Comparison of ENCODE assay signal across 18 mouse cellular contexts in genomic region chr9:70959866-70960265, GRCm38 (mm10). TPM values are rescaled to one million over a fixed set of nuclear protein-coding genes. Genes with fewer than 3 reads are reported as not detected.
DNase-seq lines count a peak whose midpoint lies in the region; ATAC-seq lines count a peak whose summit lies in the region.
"Had no signal": no experiment of that assay in that cellular context is flagged by ENCODE, and none has a peak within 500 bp of the region (broad histone marks: within the 10 kb centered on the region; RNA-seq: fewer than 3 reads in every experiment).

No protein-coding gene starts in this region.

- no peaks in the 10 kb centered on the region for H3K4me1 ChIP-seq in kidney, embryonic 14.5 days (ENCODE audit: control insufficient read depth, insufficient read depth, low read length)
- H3K4me1 ChIP-seq: embryonic facial prominence, embryonic 13.5 days; midbrain, embryonic 12.5 days had no signal

- no peak overlapping the region for H3K4me2 ChIP-seq in kidney, embryonic 14.5 days (replicated peaks; ENCODE audit: low read depth, low read length)
- H3K4me2 ChIP-seq: embryonic facial prominence, embryonic 13.5 days; lung, embryonic 14.5 days; midbrain, embryonic 12.5 days had no signal

- no peaks in the 10 kb centered on the region for H3K36me3 ChIP-seq in kidney, embryonic 14.5 days (ENCODE audit: control insufficient read depth, insufficient read depth, low read length)
- H3K36me3 ChIP-seq: embryonic facial prominence, embryonic 13.5 days; G1E; midbrain, embryonic 12.5 days had no signal

- intact Hi-C loops in left cerebral cortex, postnatal 14 days (cut with DNase I): no loop called here

- H3K9ac ChIP-seq in kidney, embryonic 14.5 days (ENCODE audit: low read depth, low read length): no peak overlapping the region
- H3K9ac ChIP-seq: embryonic facial prominence, embryonic 13.5 days; forebrain, postnatal 0 days; lung, embryonic 14.5 days; midbrain, embryonic 12.5 days had no signal

- 62% methylated on average over 5 of the region's 5 CpGs for WGBS in kidney, embryonic 14.5 days

- H3K27me3 ChIP-seq in kidney, embryonic 14.5 days (ENCODE audit: control insufficient read depth, insufficient read depth, low read length): no peaks in the 10 kb centered on the region
- H3K27me3 ChIP-seq: embryonic facial prominence, embryonic 13.5 days; midbrain, embryonic 12.5 days had no signal

- H3K9me3 ChIP-seq in kidney, embryonic 14.5 days (ENCODE audit: control insufficient read depth, low read length): no peaks in the 10 kb centered on the region
- H3K9me3 ChIP-seq: embryonic facial prominence, embryonic 13.5 days; G1E; midbrain, embryonic 12.5 days had no signal

- ATAC-seq in kidney, embryonic 14.5 days (ENCODE audit: low FRiP score, low TSS enrichment): 0 out of 2 replicates have a peak, but pooled peaks have one; percentile 62
- peak; percentile 54; the same call in 1 of the 2 replicates for ATAC-seq in cerebellum, adult (ENCODE audit: insufficient number of reproducible peaks, low FRiP score, low TSS enrichment)
- ATAC-seq: CD4-positive, CD25-positive, alpha-beta regulatory T cell, adult 4 months; forebrain, postnatal 0 days had no signal

- no peak for DNase-seq in kidney, postnatal 4 days
- peak; percentile 96 for DNase-seq in brain, adult 2 months (ENCODE audit: low read depth, low spot score)
- DNase-seq in cerebellum, postnatal 10 days: peak; percentile 89 to 93
- no peak for DNase-seq in left cerebral cortex, postnatal 14 days (ENCODE audit: low spot score in 2 of 2)
- DNase-seq in adrenal gland, postnatal 36 days: no peak
- DNase-seq: forebrain, postnatal 0 days; gastrocnemius, adult 2 months; heart, adult 18-20 months; kidney, adult 8-10 months; lung, embryonic 14.5 days; lung, postnatal 4 days had no signal

- H3K4me3 ChIP-seq in kidney, embryonic 14.5 days (ENCODE audit: low read length): no peak overlapping the region
- H3K4me3 ChIP-seq: embryonic facial prominence, embryonic 13.5 days; gastrocnemius, adult 2 months; midbrain, embryonic 12.5 days; myocyte had no signal

- H3K27ac ChIP-seq in kidney, embryonic 14.5 days (ENCODE audit: low read depth, low read length): no peak overlapping the region
- H3K27ac ChIP-seq: embryonic facial prominence, embryonic 13.5 days; gastrocnemius, adult 2 months; midbrain, embryonic 12.5 days had no signal

RNA-seq across cellular contexts. Expression of gene Lipc, which starts 7.8 kb away (rescaled TPM):
- 0.47 and 0.79 TPM in 2 replicates for polyA plus RNA-seq in kidney, embryonic 14.5 days (2014; fragmentation: Nextera tagmentation; extraction: Ambion mirVana)
- under 1 TPM; 0.32 to 0.66 TPM for total RNA-seq in left cerebral cortex, postnatal 14 days (2021)
- under 1 TPM in 1 of 2 experiments, not detected in 1; 0.36 TPM for total RNA-seq in adrenal gland, postnatal 36 days (2021)
- total RNA-seq: gastrocnemius, adult 2 months had no signal
- polyA plus RNA-seq: CD4-positive, CD25-positive, alpha-beta regulatory T cell, adult 4 months; G1E; midbrain, embryonic 12.5 days had no signal

Comparison
In these comparisons a context has a peak if more than half of its experiments do, and no peak if none do; other contexts are left out.
1. DNase-seq: peak in brain, adult 2 months (single experiment) and cerebellum, postnatal 10 days (2 of 2); none in kidney, postnatal 4 days (0 of 2), left cerebral cortex, postnatal 14 days (0 of 2) and adrenal gland, postnatal 36 days (0 of 2).